Mouse (Mus musculus): ENCODE measurements around the gene Sh3bgr.

GRCm38 (mm10) chr16:96213027-96213426 is 12.8 kb downstream of the Sh3bgr start:
- TF ChIP-seq CTCF (IDR thresholded peaks at IDR 0.05; ENCODE audit: insufficient read depth, low read length), result no peak
- TF ChIP-seq POLR2A (IDR thresholded peaks at IDR 0.05; ENCODE audit: borderline replicate concordance, extremely low read depth, low read depth, low read length), result no peak
